Mouse (Mus musculus): ENCODE results near the gene Slc15a5.
A peak's percentile ranks its signal among the peaks of the same experiment; 100 is the strongest.

Slc15a5 gene

DNA sequence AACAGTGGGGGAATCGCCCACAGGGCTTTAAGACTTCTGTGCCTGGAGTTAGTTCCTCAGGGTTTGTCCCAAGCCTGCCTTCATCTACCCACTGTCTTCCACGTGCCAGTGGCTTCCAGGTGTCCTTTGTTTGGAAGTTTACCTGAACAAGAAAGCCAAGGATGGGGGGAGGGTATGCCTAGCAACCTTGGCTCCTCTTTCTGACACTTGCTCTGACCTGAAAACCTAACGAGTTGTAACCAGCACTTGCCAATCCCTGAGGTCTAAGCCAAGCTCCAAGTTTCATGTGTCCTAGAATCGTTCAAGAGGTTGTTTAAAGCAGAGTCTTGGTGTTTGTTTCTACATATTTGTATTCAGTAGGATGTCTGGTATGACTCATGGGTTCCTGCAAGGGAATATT, 116.9 kb downstream of the Slc15a5 start:
- DNase-seq (ENCODE audit: low read depth, low spot score) = no peak

DNA sequence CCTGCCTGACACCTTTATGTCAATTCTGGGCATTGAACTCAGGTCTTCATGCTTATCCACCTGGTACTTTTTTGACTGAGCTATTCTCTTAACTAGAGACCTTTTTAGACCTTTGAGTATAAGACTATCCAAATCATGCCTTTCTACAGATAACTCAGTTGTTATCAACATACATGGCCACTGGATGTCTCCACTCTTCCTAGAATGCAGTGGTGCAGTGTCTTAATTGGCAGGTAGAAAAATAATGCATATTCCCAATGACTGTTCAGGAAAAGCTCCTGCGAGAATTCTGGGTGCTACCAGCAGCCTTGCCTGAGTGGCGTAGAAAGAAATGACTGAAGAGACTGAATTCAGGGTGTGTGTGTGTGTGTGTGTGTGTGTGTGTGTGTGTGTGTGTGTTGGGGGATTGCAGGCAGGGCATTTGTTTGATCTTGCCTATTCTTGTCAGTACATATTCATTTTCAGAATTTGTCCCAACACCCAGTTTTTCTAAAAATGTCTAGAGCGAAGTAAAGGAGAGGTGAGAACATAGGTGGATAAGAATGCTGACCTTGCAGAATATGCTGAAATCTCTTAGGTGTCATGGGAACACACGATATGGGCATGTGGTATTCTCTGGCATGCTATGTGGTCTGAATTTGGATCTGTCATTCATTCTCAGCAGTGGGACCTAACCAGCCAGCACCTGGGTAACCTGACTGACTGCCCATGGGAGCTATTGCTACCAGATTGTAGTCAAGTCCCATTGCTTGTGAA, 119.5 kb downstream of the Slc15a5 start:
- DNase-seq (ENCODE audit: low read depth, low spot score) = no peak

DNA sequence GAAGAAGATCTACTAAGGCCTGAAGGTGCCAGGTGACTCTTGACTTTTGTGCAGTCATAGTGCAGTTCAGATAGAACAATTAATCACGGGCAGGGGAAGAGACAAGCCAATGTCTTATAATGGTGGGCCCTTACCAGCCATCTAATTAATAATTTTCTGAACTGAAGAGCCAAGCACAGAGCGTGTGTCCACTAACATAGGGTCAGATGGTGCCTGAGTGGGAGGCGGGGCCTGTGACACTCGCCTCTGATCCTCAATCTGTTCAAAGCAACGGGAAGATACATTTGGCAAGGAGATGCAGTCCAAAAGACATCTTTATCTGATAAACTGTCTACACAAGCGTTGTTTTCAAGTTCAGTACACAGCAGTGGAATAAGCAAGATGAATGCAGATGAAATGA, 122.1 kb downstream of the Slc15a5 start:
- DNase-seq (ENCODE audit: low read depth, low spot score) = no peak

DNA sequence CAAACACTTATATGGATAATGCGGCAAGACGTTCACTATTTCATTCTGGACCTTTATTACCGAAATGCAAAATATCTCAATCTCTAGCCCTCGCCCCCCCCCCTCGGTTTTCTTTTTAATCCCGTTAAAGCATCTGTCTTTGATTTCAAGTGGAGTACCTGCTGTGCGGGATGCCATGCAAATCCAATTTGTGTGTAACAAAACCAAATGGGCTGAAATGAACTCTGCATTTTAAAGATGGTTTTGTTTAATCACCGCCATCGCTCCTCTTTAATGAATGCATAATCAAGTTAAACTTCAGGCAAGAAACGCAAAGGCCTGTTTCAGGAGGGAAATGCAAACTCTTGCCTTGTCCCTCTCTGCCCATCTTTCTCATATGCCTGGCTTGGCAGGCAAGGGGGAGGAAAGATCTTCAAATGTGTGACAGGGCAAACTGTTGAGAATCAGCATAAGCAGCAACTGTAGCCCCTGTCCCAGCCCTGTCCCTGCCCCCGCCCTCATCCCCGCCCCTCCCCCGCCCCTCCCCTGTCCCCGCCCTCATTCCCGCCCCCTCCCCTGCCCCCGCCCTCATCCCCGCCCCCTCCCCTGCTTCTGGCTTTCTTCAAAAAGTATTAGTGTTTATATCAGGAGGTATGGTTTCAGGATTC, 122.8 kb downstream of the Slc15a5 start:
- no peak for DNase-seq (ENCODE audit: low read depth, low spot score)

DNA sequence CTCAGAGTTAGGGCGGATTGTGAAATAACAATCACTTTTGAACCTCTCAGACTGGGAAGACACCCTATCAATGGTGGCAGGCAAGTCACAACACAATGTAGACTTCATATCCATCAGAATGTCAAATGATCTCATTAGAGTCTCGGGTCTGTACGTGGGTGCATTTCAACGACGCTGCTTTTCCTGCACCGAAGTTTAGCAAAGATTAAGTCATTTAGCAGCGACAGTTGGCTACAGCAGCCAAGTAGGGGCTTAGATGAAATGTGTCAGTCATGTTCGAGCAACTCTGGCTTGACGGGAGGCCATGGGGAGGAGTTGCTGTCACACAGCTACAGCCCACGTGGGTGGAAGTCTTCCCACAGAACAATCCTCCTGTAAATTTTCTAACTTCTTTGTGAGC, 133.2 kb downstream of the Slc15a5 start:
- no peak for DNase-seq (ENCODE audit: low read depth, low spot score)

DNA sequence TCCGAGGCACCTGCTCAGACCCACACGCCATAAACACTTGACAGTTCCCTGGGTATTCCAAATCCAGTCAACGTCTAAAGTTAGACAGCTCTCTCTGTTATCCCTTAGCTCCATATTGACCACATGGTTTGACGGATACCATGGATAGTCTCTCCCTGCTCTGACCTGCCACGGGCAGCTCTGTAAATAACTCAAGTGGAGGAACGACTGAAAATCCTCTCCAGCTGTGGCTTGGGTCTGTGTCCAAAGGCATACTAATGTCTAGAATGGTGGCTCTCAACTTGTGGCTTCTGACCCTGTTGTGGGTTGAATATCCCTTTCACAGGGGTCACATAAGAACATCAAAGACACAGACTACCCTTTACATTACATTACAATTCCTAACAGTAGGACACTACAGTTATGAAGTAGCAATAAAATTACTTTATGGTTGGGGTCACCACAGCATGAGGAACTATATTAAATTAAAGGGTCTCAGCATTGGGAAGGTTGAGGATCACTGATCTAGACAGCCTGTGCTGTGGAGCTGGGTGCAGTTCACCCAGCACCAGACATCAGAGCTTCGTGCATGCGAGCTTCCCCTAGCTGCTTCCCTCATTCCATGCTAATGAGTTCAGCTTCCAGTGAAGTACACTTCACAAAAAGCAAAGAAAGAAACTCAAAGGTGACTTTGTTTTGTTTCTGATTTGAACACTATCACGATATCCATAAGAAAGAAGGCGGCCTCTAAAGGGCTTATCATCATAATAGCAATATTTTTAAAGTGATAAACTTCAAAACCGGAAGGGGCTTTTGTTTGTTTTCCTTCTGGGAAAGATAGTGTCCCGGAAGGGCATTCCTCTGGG, 139.1 kb downstream of the Slc15a5 start:
- DNase-seq (ENCODE audit: low read depth, low spot score) = no peak

DNA sequence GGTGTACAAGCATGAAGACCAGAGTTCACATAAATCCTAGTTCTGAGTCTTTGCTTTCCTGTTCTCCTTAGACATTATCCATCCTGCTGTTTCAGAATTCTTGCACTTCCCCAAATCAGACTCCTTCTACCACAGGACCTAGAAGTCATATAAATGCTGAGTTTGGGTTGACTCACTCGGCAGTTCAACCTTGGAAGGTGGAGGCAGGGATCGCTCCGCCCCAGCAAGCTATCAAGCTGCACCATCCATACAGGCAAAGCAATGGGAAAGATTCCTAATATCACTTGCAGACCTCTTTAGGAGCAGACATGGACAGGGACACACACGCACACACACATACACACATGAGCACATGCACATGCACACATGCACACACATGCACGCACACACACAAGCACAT, 142.2 kb downstream of the Slc15a5 start:
- DNase-seq (ENCODE audit: low read depth, low spot score) = no peak

DNA sequence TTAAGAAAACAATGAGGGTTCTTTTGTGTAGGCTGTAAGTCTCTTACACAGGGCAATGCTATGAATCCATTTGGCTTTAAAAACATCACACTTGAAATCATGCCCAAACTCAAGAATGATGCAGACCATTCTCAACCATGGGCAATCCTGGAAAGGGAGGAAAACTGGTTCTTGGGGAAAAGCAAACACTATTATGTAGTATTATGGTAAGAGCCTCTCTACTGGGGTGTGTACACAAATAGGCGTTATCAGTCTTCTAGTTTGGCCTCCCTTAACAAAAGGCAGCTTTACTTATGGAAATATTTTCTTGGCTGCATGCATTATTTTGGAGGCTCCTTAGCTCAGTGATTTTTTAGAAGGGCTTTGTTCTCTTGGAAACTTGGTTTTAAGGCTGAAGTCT, 143.4 kb downstream of the Slc15a5 start:
- no peak for DNase-seq (ENCODE audit: low read depth, low spot score)

DNA sequence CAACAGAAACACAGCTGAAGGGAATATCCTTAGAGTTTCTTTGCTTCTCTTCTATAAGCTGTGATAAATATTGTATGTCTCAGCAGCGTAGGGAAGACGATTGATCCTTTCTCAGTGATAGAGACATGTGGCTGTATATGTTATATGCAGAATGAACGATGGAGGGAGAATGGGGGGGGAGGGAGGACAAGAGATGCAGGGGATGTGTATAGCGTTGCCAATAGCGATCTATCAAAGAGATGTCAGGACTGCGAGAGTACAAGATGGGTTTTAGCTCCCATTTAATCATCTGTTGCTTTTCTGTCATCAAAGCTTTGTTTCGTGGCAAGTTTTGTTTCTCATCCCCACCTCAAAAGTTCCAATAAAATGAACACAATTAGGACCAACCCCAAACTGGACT, 143.9 kb downstream of the Slc15a5 start:
- no peak for DNase-seq (ENCODE audit: low read depth, low spot score)

DNA sequence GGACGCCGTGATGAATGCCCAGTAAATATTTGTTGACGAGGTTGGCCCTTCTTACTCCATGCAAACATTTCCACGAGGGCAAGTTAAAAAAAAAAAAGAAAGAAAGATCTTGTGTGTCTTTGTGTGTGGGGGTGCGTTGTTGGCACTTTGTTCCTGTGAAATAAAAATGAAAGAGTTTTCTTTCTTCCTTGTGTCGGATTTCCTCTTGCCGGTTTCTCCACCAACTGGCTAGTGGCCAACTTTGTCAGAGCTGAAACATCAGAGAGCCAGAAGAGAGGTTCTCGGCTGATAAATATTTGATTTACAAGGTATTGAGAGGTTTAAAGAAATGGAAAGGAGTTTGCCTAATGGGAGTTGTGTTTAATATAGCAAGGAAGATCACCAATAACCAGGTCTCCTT, 144.4 kb downstream of the Slc15a5 start:
- DNase-seq (ENCODE audit: low read depth, low spot score) = peak; percentile 19

DNA sequence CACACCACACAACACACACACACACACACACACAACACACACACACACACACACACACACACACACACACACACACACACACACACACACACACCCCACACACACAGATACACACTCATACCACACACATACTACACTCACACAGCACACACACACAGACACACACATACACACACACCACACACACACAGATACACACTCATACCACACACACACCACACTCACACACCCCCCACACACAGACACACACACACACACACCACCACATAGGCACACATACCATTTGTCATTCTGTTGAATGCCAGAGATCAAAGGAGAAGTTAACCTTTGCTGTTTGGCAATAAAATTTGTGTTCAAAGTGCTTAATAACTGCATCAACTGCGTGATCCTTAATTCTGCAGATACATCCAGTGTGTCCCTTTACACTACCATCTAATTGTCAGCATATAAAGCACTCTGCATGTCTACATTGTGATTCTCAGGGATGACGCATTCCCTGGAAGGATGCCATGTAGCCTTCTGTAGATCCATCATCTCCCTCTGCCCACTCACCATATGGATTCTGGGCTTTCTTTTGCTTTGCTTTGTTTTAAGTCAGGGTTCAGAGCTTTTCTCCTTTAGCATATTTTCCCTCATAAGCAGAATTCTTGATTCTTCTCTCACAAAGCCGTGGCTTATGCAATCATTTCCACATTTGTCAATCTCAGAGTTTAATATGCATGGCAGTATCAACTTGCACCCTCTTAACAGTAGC, 145.0 kb downstream of the Slc15a5 start:
- DNase-seq (ENCODE audit: low read depth, low spot score) = peak; percentile 85

Measured in 3T3-L1 (cell line).